In the genomic region with DNA sequence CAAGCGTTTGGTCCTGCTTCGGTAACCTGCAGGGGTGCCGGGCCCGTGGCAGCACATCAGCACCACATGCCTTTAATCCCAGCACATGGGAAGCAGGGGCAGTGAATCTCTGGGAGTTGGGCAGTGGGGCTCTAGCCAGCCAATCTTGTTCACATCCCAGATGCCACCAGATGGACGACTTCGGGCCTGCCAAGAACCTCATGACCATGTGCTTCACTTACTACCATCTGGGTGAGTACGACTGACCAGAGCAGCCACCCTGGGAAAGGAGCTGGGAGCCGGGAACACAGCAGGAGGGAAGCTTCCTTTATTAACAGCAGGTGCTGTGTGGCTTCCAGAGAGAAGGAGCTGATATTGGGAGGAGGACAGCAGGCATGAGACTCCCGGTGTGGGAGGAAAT, we compare ENCODE assay signal across 19 mouse cellular contexts. TPM values are rescaled to one million over a fixed set of nuclear protein-coding genes. Genes with fewer than 3 reads are reported as not detected.
"Had no signal": no experiment of that assay in that cellular context is flagged by ENCODE, and none has a peak within 500 bp of the region (broad histone marks: within the 10 kb centered on the region; RNA-seq: fewer than 3 reads in every experiment).

No protein-coding gene starts in this region.

- H3K27me3 ChIP-seq: kidney, embryonic 15.5 days; neural tube, embryonic 13.5 days had no signal

- H3K4me3 ChIP-seq: kidney, embryonic 15.5 days; left cerebral cortex, adult 2 months; liver, embryonic 15.5 days; midbrain, embryonic 12.5 days; neural tube, embryonic 13.5 days had no signal

- H3K4me1 ChIP-seq: liver, embryonic 15.5 days had no signal

- H3K4me2 ChIP-seq: kidney, embryonic 15.5 days; liver, embryonic 11.5 days; liver, embryonic 15.5 days; midbrain, embryonic 12.5 days; neural tube, embryonic 13.5 days had no signal

- H3K9ac ChIP-seq: kidney, embryonic 15.5 days; liver, embryonic 15.5 days; midbrain, embryonic 12.5 days; neural tube, embryonic 13.5 days had no signal

- H3K9me3 ChIP-seq: kidney, embryonic 15.5 days; liver, embryonic 15.5 days; midbrain, embryonic 12.5 days; neural tube, embryonic 13.5 days had no signal

- H3K27ac ChIP-seq: kidney, embryonic 15.5 days; left cerebral cortex, adult 2 months; liver, embryonic 15.5 days; midbrain, embryonic 12.5 days; neural tube, embryonic 13.5 days; stomach, postnatal 0 days had no signal

- ATAC-seq: lung, postnatal 0 days had no signal

- H3K36me3 ChIP-seq: kidney, embryonic 15.5 days; liver, embryonic 15.5 days had no signal

- DNase-seq: kidney, adult 2 months; kidney, postnatal 14 days; lung, adult 2 months; lung, postnatal 36 days; right cerebral cortex, adult 18-20 months; right cerebral cortex, postnatal 25 days; thymus, postnatal 4 days had no signal

RNA-seq across cellular contexts. Expression of a gene that starts 26.1 kb away (rescaled TPM):
- total RNA-seq: megakaryocyte progenitor cell, adult 5-6 weeks; monocyte, adult 5-6 weeks had no signal
- polyA plus RNA-seq: kidney, adult 2 months; limb, embryonic 14.5 days; liver, embryonic 15.5 days; small intestine, adult 2 months had no signal
